Mouse (Mus musculus) brain, adult 2 months (tissue): ENCODE measurements around the gene Zdhhc16.

ENCODE experiments used
- DNase-seq: peaks from one replicate; pipeline ENCODE4 v3.0.0; 2011; ENCODE audit warnings: low read depth, low spot score

Zdhhc16 gene

GRCm38 (mm10) chr19:41987206-41987605 lies 53.9 kb downstream of the Zdhhc16 start:
- no peak for DNase-seq

- no peak for DNase-seq
These were observed 56.5 kb downstream of the Zdhhc16 start for GRCm38 (mm10) chr19:41989810-41990209.

GRCm38 (mm10) chr19:41991926-41992477 lies 58.7 kb downstream of the Zdhhc16 start:
- DNase-seq = peak; percentile 66

- no peak for DNase-seq
These were observed 59.7 kb downstream of the Zdhhc16 start for GRCm38 (mm10) chr19:41992971-41993370.

- peak; percentile 86 for DNase-seq
These were observed 60.2 kb downstream of the Zdhhc16 start for GRCm38 (mm10) chr19:41993484-41993883.
